ENCODE assay signal across 14 mouse cellular contexts in the genomic region with DNA sequence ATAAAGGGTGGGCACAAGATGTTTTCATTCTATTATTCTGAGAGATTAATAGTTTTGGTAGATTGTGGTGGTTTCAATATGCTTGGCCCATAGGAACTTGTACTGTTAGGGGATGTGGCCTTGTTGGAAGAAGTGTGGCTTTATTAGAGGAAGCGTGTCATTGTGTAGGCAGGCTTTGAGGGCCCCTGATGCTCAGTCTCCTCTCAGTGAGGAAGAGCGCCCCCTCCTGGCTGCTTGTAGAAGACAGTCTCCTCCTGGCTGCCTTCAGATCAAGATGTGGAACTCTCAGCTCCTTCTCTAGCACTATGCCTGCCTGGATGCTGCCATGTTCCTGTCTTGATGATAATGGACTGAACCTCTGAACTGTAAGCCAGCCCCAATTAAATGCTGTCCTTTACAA. TPM values are rescaled to one million over a fixed set of nuclear protein-coding genes. Genes with fewer than 3 reads are reported as not detected.
A peak's percentile ranks its signal among the peaks of the same experiment; 100 is the strongest.
DNase-seq lines count a peak whose midpoint lies in the region; ATAC-seq and TF ChIP-seq lines count a peak whose summit lies in the region.
"Had no signal": no experiment of that assay in that cellular context is flagged by ENCODE, and none has a peak within 500 bp of the region (broad histone marks: within the 10 kb centered on the region; RNA-seq: fewer than 3 reads in every experiment).

No protein-coding gene starts in this region.

- H3K4me1 ChIP-seq in kidney, postnatal 0 days (replicated peaks; ENCODE audit: insufficient read depth, low read length): no peaks in the 10 kb centered on the region
- no peaks in the 10 kb centered on the region for H3K4me1 ChIP-seq in midbrain, embryonic 16.5 days (ENCODE audit: control insufficient read depth, insufficient read depth, low read length)
- H3K4me1 ChIP-seq: embryonic facial prominence, embryonic 12.5 days; heart, embryonic 13.5 days; intestine, embryonic 15.5 days; liver, embryonic 13.5 days had no signal

- no peaks in the 10 kb centered on the region for H3K36me3 ChIP-seq in kidney, postnatal 0 days (ENCODE audit: insufficient read depth, low read length)
- H3K36me3 ChIP-seq in midbrain, embryonic 16.5 days (ENCODE audit: control insufficient read depth, insufficient read depth, low read length): no peaks in the 10 kb centered on the region
- H3K36me3 ChIP-seq: embryonic facial prominence, embryonic 12.5 days; heart, embryonic 13.5 days; intestine, embryonic 15.5 days; liver, embryonic 13.5 days had no signal

- no peak overlapping the region for H3K4me2 ChIP-seq in kidney, postnatal 0 days (ENCODE audit: low read length)
- H3K4me2 ChIP-seq in midbrain, embryonic 16.5 days (ENCODE audit: low read length): no peak overlapping the region
- H3K4me2 ChIP-seq: embryonic facial prominence, embryonic 12.5 days; heart, embryonic 13.5 days; intestine, embryonic 15.5 days; liver, embryonic 13.5 days; midbrain, embryonic 11.5 days had no signal

- WGBS in kidney, postnatal 0 days: 25% methylated on average over 2 of the region's 2 CpGs
- WGBS in midbrain, embryonic 16.5 days: 36% methylated on average over 2 of the region's 2 CpGs

- no peak overlapping the region for H3K9ac ChIP-seq in kidney, postnatal 0 days (ENCODE audit: low read depth, low read length)
- H3K9ac ChIP-seq in midbrain, embryonic 16.5 days (ENCODE audit: low read depth, low read length): no peak overlapping the region
- H3K9ac ChIP-seq: embryonic facial prominence, embryonic 12.5 days; forebrain, postnatal 0 days; heart, embryonic 13.5 days; intestine, embryonic 15.5 days; liver, embryonic 13.5 days had no signal

- no peak for ATAC-seq in kidney, postnatal 0 days (replicated peaks; ENCODE audit: low FRiP score, low read depth)
- no peak for ATAC-seq in midbrain, embryonic 16.5 days
- ATAC-seq: forebrain, postnatal 0 days; intestine, embryonic 15.5 days had no signal

- H3K27me3 ChIP-seq in kidney, postnatal 0 days (ENCODE audit: insufficient read depth, low read length): no peaks in the 10 kb centered on the region
- H3K27me3 ChIP-seq in midbrain, embryonic 16.5 days (ENCODE audit: control insufficient read depth, insufficient read depth, low read depth, low read length): no peaks in the 10 kb centered on the region
- H3K27me3 ChIP-seq: embryonic facial prominence, embryonic 12.5 days; heart, embryonic 13.5 days; intestine, embryonic 15.5 days; liver, embryonic 13.5 days had no signal

- H3K9me3 ChIP-seq in kidney, postnatal 0 days (replicated peaks; ENCODE audit: low read length): no peaks in the 10 kb centered on the region
- H3K9me3 ChIP-seq in midbrain, embryonic 16.5 days (replicated peaks; ENCODE audit: control insufficient read depth, low read length, poor library complexity, severe bottlenecking): no peaks in the 10 kb centered on the region
- H3K9me3 ChIP-seq: embryonic facial prominence, embryonic 12.5 days; heart, embryonic 13.5 days; intestine, embryonic 15.5 days; liver, embryonic 13.5 days had no signal

- no peak overlapping the region for H3K27ac ChIP-seq in kidney, postnatal 0 days
- H3K27ac ChIP-seq in midbrain, embryonic 16.5 days (ENCODE audit: low read length): no peak overlapping the region
- H3K27ac ChIP-seq: embryonic facial prominence, embryonic 12.5 days; heart, embryonic 13.5 days; intestine, embryonic 15.5 days; liver, embryonic 13.5 days had no signal

- H3K4me3 ChIP-seq in kidney, postnatal 0 days (replicated peaks; ENCODE audit: low read depth, low read length): no peak overlapping the region
- no peak overlapping the region for H3K4me3 ChIP-seq in midbrain, embryonic 16.5 days (ENCODE audit: low read depth, low read length)
- H3K4me3 ChIP-seq: embryonic facial prominence, embryonic 12.5 days; heart, embryonic 13.5 days; intestine, embryonic 15.5 days; liver, embryonic 13.5 days had no signal

- DNase-seq in kidney, postnatal 0 days (ENCODE audit: low spot score): no peak
- DNase-seq in kidney, postnatal 36 days: no peak
- peak; percentile 71 for DNase-seq in A20 (ENCODE audit: low read depth, low spot score)
- DNase-seq in MEL-GATA-1-ER (ENCODE audit: extremely low read depth, low read depth): peak; percentile 53
- peak; percentile 42 for DNase-seq in induced T-regulatory cell, adult 2 months (ENCODE audit: low read depth)
- no peak for DNase-seq in urinary bladder, adult 18-20 months (ENCODE audit: low spot score in 2 of 2)
- DNase-seq in right cerebral cortex, postnatal 4 days: no peak
- DNase-seq: forebrain, postnatal 0 days; liver, embryonic 13.5 days had no signal

- peak; percentile 43; the same call in 1 of the 2 replicates for TF ChIP-seq CTCF in kidney, postnatal 0 days (IDR thresholded peaks at IDR 0.05; ENCODE audit: low read depth)

RNA-seq across cellular contexts. Expression of a gene that starts 20.7 kb away (rescaled TPM):
- not detected in 2 replicates for polyA plus RNA-seq in kidney, postnatal 0 days (2015; fragmentation: Nextera tagmentation; extraction: Ambion mirVana)
- polyA plus RNA-seq in midbrain, embryonic 16.5 days (2015; fragmentation: Nextera tagmentation; extraction: Ambion mirVana): not detected in 2 replicates
- polyA plus RNA-seq: embryonic facial prominence, embryonic 12.5 days; forebrain, postnatal 0 days; heart, embryonic 13.5 days; intestine, embryonic 15.5 days; liver, embryonic 13.5 days; midbrain, embryonic 11.5 days had no signal

Comparison
In these comparisons a context has a peak if more than half of its experiments do, and no peak if none do; other contexts are left out.
1. DNase-seq: peak in A20 (single experiment), MEL-GATA-1-ER (single experiment) and induced T-regulatory cell, adult 2 months (single experiment); none in kidney, postnatal 0 days (single experiment), kidney, postnatal 36 days (0 of 2), urinary bladder, adult 18-20 months (0 of 2) and right cerebral cortex, postnatal 4 days (single experiment).